Mouse (Mus musculus) layer of hippocampus, adult 8-10 months (tissue): ENCODE measurements at regions not wholly inside any gene's neighbourhood (a gene's known extent, or its start where the extent isn't known, plus 50 kb on each side); places are given as distances from the start of the nearest gene placed in this dataset.

Experiments
- DNase-seq, 2 experiments: peaks; one replicate each; pipeline ENCODE4 v3.0.0; 2022; ENCODE audit warnings: low spot score in 2 of 2

DNA sequence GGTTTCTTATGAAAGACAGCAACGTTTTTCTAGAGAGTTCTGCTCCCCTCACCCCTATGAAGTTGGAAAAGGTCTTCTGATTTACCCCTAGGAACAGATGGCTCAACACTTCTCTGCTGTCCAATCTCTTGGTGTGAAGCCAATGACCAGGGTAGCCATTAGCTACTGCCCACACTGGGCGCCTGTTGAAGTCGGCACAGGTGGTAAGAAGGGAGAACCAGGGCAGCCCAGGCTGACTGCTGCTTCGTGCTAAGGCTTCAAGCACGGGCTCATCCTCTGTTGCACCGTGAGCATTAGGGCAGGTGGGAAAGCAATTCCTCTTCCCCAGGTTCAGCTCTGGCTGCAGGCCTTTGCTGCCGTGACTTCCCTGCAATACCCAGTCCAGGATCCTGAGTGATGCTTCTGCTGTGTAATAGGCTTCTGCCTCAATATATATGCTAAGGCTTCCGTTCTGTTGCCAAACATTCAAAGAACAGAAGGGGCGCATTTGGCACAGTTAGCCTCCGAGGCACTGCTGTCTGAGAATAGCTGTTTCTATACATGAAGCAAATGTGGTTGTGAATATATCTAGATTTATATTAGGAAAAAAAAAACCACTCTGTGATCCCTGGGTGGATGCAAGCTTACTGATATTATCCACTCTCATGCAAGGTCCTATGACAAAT, 76.4 kb upstream of the Atp5g3 start:
- DNase-seq = no peak

DNA sequence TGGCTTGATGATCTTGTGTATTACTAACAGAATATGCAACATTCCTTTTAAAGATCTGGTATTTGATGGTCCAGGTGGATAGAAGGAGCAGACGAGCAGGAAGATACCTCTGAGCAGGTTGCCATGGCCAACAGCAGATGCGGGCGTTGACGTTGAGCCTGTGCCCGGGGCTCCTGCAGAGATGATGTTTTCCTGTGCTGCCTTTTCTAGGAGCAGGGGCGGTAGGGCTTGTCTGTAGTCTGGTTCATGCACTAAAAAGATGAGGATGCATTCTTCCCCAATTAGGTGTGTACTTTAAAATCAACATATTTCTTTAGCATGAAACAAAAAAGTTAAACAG, 74.8 kb upstream of the Atp5g3 start:
- no peak for DNase-seq

DNA sequence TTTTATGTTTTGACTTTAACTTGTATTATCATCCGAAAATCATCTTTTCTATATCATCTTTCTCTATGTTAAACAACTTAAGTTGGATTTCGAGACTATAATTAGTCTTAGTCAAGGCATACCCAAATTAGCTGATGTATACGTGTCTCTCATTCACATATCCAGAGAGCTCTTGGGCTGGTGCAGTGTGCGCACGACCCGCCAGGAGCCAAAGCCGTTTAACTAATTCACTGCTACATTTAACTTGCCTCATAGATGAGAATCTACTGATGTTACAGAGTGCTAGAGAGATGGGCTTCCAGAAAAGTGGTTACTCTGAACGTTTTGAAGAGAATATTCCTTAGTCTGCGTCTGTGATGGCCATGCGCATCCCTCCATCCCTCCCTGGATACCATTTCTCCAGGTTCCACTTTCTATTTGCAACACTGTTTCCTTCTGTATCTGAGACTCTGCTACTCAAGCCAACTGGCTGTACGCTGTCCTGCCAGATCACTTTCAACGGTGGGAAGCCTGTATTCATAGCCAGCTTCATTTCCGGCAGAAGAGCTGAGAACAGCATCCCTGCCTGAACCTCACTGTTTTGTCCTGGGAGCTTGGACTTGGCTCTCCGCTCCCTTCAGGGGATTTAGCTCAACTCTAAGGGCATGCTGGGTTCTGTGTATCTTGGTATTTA, 74.2 kb upstream of the Atp5g3 start:
- no peak for DNase-seq

DNA sequence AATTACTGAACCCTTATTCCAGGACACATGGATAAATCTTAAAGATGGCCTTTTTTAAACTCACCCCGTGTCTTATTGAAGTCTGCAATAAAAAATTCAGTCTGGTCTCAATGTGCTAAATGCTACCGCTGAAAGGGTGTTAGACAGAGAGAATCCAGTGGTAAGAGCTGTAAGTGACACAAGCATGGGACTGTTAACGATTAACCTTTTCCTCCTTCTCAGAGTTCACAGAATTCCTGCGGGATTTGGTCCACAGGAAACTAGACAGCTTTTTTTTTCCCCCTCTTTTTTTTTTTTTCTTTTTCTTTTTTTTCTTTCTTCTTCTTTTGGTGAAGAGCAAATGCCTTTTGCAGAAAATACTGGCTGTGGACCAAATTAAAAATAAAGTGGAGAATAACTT, 72.0 kb upstream of the Atp5g3 start:
- DNase-seq = no peak

DNA sequence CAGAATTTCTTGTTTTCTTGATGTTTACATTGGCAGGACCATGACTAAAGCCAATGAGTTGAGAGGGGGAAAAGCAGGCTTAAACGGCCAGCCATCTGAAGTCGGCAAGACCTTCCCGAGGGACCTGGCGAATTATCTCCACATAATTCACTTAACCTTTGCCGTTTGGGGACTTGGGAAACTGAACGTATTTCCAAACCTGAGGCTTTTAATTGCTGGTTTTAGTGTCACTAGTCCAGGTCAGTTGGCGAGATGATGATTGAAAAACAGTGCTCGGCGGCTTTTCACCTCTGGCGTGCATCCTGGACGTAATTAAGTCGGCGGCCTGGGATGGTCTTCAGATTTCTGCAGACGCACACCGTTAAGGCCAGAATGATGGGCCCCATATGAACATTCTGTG, 66.9 kb upstream of the Atp5g3 start:
- no peak for DNase-seq

DNA sequence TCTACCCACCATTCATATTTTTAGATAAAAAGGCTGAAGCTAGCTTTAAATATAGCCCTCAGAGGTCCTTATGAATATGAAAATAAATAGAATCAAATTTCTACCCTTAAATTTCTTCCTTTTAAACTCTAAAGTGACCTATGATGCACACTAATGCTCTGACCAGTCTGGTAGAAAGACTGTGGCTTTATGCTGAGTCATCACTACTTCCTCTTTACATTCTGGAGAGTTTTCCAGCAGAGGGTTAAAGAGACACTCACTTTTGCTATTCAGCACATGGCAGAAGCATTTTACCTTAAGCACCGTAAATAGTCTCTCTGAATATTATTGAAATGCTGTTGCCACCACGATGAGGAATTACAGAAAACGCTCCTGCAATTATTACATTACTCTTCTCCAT, 62.6 kb upstream of the Atp5g3 start:
- no peak for DNase-seq

DNA sequence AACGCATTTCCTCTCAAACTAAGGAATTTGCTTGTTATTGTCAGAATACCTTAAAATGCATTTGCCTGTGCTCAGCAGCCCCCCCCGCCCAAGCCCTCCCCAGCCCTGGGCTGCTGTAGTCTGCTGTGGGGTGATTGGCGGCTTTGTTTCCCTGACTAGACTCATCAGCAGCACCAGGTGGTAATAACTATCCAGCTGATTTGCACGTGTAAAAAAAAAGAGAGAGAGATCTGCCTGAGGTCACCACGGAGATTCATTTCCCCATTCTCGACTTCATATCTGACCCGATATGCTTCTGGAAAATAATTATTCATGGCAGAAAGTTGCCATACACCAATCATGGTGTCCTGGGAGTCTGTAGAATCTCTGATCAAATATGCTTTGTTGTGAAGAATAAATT, 56.5 kb upstream of the Atp5g3 start:
- no peak for DNase-seq

DNA sequence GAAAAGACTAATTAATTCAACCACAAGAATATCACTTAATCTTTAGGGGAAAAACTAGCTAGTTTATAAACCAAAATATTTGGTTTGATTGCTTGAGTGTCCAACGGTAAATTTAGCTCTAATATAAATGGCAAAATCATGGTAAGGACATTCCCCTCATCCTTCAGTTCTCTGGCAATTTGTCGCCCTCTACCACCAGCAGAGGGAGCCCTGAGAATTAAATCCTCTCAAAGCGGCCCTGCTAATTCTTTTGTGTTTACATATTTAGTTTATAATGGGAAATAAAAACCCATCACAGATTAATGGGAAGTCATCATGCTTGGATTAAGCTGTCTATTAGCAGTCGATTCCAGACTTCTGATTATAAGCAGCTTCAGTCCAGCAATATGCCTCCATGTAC, 54.5 kb upstream of the Atp5g3 start:
- DNase-seq = peak in 1 of 2 experiments; percentile 32
